Mouse (Mus musculus) activated CD4-positive, CD25-positive, alpha-beta regulatory T cell, adult 9 weeks (primary cell): ENCODE data around the gene Cyb5d1. TPM values are rescaled to one million over a fixed set of nuclear protein-coding genes. Genes with fewer than 3 reads are reported as not detected.

ENCODE experiments used
- polyA plus RNA-seq: library from polyadenylated mRNA; unstranded; fragments of 100-300 nt; shearing (Covaris generic); gene quantifications from one replicate; pipeline ENCODE4 v1.2.1, GENCODE M21; 2017

Cyb5d1 gene
- 35.8 TPM for polyA plus RNA-seq

GRCm38 (mm10) chr11:69395235-69395633 lies at the start of gene Cyb5d1, which contains the start of gene Naa38:
Gene Cyb5d1, minus strand, starts transcription at chr11:69395631.
Gene Naa38, plus strand, starts transcription at chr11:69395487.

GRCm38 (mm10) chr11:69413221-69414181 lies 18.1 kb upstream of the Cyb5d1 start, which contains the start of gene Kdm6b:
Gene Kdm6b, minus strand, starts transcription at chr11:69413675.

GRCm38 (mm10) chr11:69398059-69398458 lies 2.6 kb upstream of the Cyb5d1 start, which contains the start of gene Tmem88:
Gene Tmem88, minus strand, starts transcription at chr11:69398234.

GRCm38 (mm10) chr11:69369215-69369989 lies 26.0 kb downstream of the Cyb5d1 start, which contains the start of gene Chd3:
Gene Chd3, minus strand, starts transcription at chr11:69369406.

Other genes starting within 250 kb of the Cyb5d1 start
- gene Alox12b, start 238.6 kb downstream of the Cyb5d1 start, polyA plus RNA-seq: not detected
- 8.6 TPM for gene Alox8, start 197.8 kb downstream of the Cyb5d1 start, polyA plus RNA-seq
- 0.32 TPM for gene Gucy2e, start 158.6 kb downstream of the Cyb5d1 start, polyA plus RNA-seq
- 14.7 TPM for gene Cntrob, start 71.9 kb downstream of the Cyb5d1 start, polyA plus RNA-seq
- 100 TPM for gene Trappc1, start 71.7 kb downstream of the Cyb5d1 start, polyA plus RNA-seq
- 1.7 TPM for gene Kcnab3, start 69.4 kb downstream of the Cyb5d1 start, polyA plus RNA-seq
- gene Rnf227, start 55.2 kb downstream of the Cyb5d1 start, polyA plus RNA-seq: 3.5 TPM
- 100 TPM for gene Chd3, start 26.2 kb downstream of the Cyb5d1 start, polyA plus RNA-seq
- gene Naa38, start 144 bp downstream of the Cyb5d1 start, polyA plus RNA-seq: 130 TPM
- gene Tmem88, start 2.6 kb upstream of the Cyb5d1 start, polyA plus RNA-seq: 0.42 TPM
- 3.9 TPM for gene Kdm6b, start 18.0 kb upstream of the Cyb5d1 start, polyA plus RNA-seq
- not detected for gene Dnah2, start 153.5 kb upstream of the Cyb5d1 start, polyA plus RNA-seq
- 0.50 TPM for gene Efnb3, start 164.6 kb upstream of the Cyb5d1 start, polyA plus RNA-seq
- gene Wrap53, start 184.6 kb upstream of the Cyb5d1 start, polyA plus RNA-seq: 34.5 TPM
- gene Trp53, start 184.7 kb upstream of the Cyb5d1 start, polyA plus RNA-seq: 251 TPM
- gene Atp1b2, start 210.3 kb upstream of the Cyb5d1 start, polyA plus RNA-seq: not detected
- gene Shbg, start 222.3 kb upstream of the Cyb5d1 start, polyA plus RNA-seq: not detected
- gene Sat2, start 226.4 kb upstream of the Cyb5d1 start, polyA plus RNA-seq: not detected
- gene Fxr2, start 237.4 kb upstream of the Cyb5d1 start, polyA plus RNA-seq: 8.7 TPM